Mouse (Mus musculus) frontal cortex, postnatal 25 days (tissue): Measurements from ENCODE around the gene Plekha7.

Source experiments
- DNase-seq, 2 experiments: peaks; one replicate each; pipeline ENCODE4 v3.0.0; 2022; ENCODE audit warnings: low spot score in 2 of 2

Gene Plekha7

GRCm38 (mm10) chr7:116307871-116308631, at the start of gene Plekha7:
TSS of gene Plekha7 (minus strand) at chr7:116308376.
- no peak for DNase-seq

- DNase-seq, result peak in 1 of 2 experiments; percentile 20
Observed at GRCm38 (mm10) chr7:116336226-116336625, 28.1 kb upstream of the Plekha7 start.

GRCm38 (mm10) chr7:116335133-116335532, 27.0 kb upstream of the Plekha7 start:
- no peak for DNase-seq

DNA sequence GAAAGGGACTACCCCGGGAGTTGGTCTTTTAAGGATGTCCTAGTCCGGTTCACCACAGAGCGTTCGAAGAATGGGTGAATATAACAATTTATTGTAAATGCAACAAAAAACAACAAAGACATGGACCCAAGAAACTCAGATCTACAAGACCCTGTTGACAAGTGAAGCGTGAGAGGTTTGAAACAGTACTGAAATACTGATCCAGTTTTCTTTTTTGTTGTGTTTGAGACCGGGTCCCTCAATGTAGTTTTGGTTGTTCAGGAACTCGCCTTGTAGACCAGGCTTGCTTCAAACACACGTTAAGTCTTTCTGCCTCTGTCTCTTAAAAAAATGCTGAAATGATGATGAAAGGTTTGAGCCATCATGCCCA, 26.5 kb upstream of the Plekha7 start:
- no peak for DNase-seq

DNA sequence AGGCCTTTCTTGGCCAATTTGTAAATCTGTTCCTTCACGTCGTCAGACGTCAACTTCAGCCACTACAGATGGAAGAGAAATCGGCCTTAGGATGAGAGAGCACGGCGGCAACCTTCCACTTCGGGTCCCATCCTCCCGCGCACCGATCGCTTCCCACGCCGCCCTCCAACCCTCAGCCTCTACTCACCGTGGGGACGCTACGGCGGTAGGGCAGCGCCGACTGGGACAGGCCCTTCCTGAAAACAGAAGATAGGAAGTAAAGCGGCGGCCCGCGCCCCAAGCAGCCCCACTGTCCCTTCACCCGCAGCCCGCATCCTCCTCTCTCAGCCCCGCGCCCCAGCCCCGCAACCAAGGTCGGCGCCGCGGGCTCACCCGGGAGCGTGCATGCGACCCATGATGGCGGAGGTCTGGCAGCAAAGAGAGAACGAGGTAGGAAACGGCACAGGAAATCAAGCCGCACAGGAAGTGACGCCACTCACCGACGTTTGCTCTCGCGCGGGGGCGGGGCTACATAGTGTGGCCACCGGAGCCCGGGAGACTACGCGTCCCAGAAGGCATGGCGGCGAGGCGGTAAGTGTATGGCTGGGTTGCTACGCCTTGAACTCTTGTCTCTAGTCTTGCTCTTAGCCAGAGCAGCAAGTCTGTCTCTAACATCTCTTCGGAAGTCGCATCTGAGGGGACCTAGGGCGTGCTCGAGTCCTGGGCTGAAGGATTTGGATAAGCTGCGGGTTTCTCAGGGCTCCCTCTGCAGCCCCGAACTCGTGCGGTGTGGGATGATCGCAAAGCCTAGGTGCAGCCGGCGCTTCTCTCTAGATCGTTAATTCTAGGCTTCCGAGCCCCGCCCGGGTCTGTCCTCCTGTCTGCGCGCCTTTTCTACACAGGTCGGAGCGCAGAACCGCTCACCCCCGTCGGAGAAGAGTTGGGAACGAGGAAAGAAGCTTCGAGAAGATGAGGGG, 25.8 kb upstream of the Plekha7 start, which contains the start of gene Rps13:
Gene Rps13, minus strand, starts transcription at position 483 of the 956 bp plus-strand sequence.
- peak; percentile 97 to 98 for DNase-seq

DNA sequence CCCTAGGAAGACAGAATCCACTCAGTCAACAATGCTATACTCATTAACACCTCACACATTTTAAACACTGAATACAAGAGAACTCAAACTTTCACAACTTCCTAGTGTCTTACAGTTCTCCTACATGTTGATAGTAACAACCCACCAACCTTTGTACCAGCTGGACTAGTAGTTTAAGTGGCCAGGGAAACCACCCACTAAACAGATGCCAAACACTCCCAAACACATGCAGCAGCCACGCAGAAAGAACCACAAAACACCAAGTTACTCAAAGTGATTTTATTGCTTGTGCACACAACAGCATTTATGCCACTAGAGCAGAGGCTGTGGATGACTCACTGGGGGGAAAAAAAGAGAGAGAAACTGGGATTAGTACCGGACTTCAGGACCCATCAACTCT, 23.1 kb upstream of the Plekha7 start:
- DNase-seq, result no peak

DNA sequence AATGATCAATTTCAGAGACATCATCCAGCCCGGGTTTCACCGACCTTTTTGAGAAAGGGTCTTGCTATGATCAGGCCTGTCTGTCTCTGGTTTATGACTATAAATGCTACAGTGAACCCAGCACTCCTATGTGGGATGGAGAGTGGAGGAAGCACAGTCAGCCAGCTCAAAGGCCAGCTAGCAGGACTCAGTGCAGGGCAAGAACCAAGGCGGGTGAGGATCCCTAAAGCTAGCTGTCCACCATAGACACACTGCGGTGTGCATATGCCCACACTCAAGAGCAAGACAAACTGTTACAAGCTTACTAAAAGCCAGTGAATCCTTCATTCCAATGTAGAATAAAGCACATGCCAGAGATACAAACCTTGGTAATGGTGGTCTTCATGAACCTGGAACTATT, 21.7 kb upstream of the Plekha7 start:
- no peak for DNase-seq

- no peak for DNase-seq
Observed at GRCm38 (mm10) chr7:116328777-116329176, 20.6 kb upstream of the Plekha7 start.

DNA sequence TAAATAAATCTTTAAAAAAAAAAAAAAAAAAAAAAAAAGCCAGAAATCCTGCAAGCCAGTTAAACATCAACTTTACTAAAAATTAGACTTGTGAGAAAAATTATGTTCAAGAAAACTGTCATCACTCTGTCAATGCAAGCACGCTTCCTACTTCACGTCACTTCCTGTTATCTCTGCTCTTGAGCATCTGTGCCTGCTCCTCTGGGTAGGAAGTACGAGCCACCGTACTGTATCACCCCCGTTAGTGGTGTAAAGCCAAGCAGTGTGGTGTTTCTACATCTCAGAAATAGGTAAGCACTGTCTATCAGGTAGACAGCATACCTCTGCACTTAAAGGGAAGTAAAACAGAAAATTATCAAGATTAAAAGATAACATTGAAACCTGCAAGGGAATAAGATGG, 19.7 kb upstream of the Plekha7 start:
- DNase-seq, result no peak

GRCm38 (mm10) chr7:116323331-116323964, 15.3 kb upstream of the Plekha7 start:
- peak; percentile 44 to 62 for DNase-seq

DNA sequence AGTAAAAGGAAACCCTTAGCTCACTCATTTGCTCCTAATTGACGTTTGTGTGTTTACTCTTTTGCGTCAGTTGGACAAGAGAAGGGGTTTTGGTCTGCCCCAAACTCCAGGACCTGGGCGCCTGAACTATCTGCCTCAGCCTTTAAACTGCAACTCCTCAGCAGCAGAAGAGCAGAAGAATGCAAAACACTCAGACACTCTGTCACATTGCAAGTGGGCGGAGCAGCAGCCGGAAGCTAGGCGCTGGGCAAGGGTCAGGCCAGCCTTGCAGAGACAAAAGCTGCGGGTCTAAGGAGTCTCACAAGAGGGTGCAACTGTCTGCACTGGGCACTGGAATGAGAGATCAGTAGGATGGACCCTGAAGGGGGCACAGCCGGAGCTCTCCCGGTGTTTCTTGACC, 1.3 kb upstream of the Plekha7 start:
- no peak for DNase-seq

- DNase-seq, result no peak
Observed at GRCm38 (mm10) chr7:116308632-116308991, 436 bp upstream of the Plekha7 start.

- peak in 1 of 2 experiments; percentile 12 for DNase-seq
Observed at GRCm38 (mm10) chr7:116307099-116307870, 891 bp downstream of the Plekha7 start.

DNA sequence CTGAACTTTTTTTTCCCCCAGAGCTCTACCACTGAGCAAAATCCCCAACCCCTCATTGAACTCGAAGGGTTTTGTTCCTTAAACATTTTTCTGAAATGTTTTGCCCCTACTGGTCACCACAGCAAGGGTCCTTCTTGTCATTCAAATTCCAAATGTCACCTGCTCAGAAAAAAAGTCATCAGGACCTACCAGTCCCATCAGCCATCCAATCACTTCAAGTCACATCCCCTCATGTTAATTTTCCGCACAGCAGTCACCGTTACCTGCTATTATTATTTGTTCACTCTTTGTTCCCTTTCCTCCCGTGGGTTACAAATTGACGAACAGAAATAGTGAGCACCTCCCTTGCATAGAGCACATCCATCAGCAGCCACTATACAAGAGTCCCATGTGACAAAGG, 1.6 kb downstream of the Plekha7 start:
- no peak for DNase-seq

DNA sequence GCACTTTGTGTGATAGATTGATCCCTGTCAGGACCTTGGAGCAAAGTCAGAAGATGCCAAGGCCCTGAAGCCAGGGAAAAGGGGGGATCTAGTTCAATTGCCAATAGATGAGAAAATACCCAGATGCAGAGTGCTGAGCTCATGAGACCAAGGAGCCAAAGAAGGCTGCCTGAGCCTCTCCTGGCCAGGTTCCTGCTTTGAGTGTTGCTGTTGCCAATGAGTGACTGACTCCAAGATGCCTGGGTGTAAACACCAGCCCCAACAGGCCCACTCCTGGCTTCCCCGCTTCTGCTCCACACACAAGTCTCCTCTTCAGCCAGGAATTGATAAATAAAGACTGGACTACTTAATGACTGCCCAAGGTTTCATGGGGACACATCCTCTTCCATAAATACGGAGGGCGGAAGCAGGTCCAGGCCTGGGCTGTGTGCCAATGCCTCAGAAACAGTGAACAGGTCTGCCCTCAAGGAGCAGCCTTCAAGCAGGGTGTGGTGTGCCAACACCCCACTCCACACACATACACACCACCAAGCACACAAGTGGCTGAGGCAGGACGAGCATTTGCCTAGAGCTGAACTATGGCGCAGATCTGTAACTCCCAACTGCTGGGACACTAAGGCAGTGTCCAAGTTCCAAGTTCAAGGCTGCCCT, 6.4 kb downstream of the Plekha7 start:
- DNase-seq, result no peak

GRCm38 (mm10) chr7:116301144-116301543, 7.0 kb downstream of the Plekha7 start:
- no peak for DNase-seq

DNA sequence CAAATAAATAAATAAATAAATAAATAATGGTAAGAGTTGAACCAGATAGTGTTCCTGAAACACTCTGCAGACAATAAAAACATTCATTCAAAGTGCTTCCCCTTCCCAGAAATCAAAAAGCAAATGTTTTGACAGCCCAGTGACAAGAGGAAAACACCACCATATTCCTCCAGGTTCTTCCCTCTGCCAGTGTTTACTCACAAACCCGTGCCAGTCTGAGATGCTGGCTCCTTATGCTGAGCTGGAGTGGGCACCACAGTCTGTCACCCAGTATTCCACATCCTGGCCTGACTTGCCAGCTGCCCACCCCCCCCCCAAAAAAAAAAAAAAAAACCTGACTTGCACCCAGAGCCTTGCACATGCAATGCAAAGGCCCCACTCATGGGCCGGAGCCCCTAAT, 9.3 kb downstream of the Plekha7 start:
- no peak for DNase-seq

- no peak for DNase-seq
Observed at GRCm38 (mm10) chr7:116298389-116298788, 9.8 kb downstream of the Plekha7 start.

GRCm38 (mm10) chr7:116294961-116295360, 13.2 kb downstream of the Plekha7 start:
- DNase-seq, result no peak

DNA sequence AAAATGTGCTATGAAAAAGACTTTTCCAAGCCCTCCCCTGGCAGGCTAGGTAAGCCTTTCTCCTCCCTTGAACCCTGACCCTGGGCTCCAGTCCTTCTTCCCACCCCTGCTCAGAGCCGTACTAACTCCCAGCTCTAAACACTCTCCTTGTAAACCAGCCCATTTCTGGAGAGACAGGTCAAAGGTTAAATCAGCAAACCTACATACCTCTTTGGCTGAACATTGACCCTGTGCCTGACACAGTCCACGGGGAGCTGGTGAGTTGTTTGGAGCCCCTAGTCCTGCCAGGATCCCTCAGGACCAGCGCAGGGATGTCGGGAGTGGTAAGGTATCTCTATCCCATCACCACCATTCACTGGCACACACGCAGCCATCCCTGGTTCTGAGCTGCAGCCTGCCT, 15.8 kb downstream of the Plekha7 start:
- DNase-seq, result no peak

DNA sequence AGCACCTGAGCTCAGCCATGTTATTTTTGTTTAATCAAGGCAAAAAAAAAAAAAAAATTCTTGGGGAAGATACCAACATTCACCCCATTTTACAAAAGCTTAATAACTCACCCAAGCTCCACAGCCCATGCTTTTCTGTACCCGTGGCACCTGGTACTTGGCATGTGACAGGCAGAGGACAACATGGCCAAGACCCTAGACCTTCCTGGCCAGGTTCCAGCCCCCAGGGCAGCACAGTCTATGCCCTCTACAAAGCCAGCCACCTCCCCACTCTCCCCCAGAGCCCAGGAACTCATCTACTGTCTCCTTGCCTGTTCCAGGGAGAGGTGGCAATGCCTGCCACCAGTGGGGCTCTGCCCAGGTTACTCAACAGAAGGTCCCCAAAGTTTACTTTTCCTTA, 17.6 kb downstream of the Plekha7 start:
- no peak for DNase-seq
